Mouse (Mus musculus) heart, postnatal 36 days (tissue): ENCODE measurements around the gene Trmt10c. TPM values are rescaled to one million over a fixed set of nuclear protein-coding genes. Genes with fewer than 3 reads are reported as not detected.

Experiments
- microRNA-seq, 2 experiments: library from miRNA; unstranded; fragments of <30 nt; microRNA quantifications; one replicate each; pipeline ENCODE4 v1.2.0; 2021; ENCODE audit warnings: borderline number of aligned reads in 2 of 2
- total RNA-seq, 2 experiments: library from RNA; stranded (reverse); gene quantifications; 2 replicates each; pipeline ENCODE4 v1.2.3; 2021

Trmt10c gene
- total RNA-seq, 2 experiments from 2014 or later = 10.4 to 13.1 TPM

Small RNAs within 50 kb of the gene (microRNA-seq; reads per million reads assigned to microRNA genes)
- 0 reads per million in 2 experiments for gene Gm24047

Other genes with a start within 250 kb of the Trmt10c start
- gene Nfkbiz, start 198.9 kb downstream of the Trmt10c start, total RNA-seq = 1 to 10 TPM; 2.4 TPM
- gene Nxpe3, start 142.5 kb downstream of the Trmt10c start, total RNA-seq = under 1 TPM; 0.38 to 0.72 TPM
- gene Cep97, start 103.0 kb downstream of the Trmt10c start, total RNA-seq = 1 to 10 TPM; 5.4 to 6.6 TPM
- gene Rpl24, start 71.5 kb downstream of the Trmt10c start, total RNA-seq = 100 to 1,000 TPM; 549 to 570 TPM
- 10 to 100 TPM; 10.5 to 11.2 TPM for gene Zbtb11, start 63.9 kb downstream of the Trmt10c start, total RNA-seq
- gene Pcnp, start 8.1 kb downstream of the Trmt10c start, total RNA-seq = 10 to 100 TPM; 50.8 to 52.1 TPM
- 10 to 100 TPM; 14.4 to 16.0 TPM for gene Senp7, start 10.5 kb upstream of the Trmt10c start, total RNA-seq
- under 1 TPM; 0.08 to 0.11 TPM for gene Impg2, start 166.5 kb upstream of the Trmt10c start, total RNA-seq